Mouse (Mus musculus) liver, postnatal 0 days (tissue): ENCODE measurements around the gene Cd27. TPM values are rescaled to one million over a fixed set of nuclear protein-coding genes. Genes with fewer than 3 reads are reported as not detected.

Source experiments
- ATAC-seq: fragments of 200-750 bp; cut with Nextera tagmentation; 2 replicates; pipeline ENCODE4 v1.8.0; 2017; ENCODE audit warnings: mild to moderate bottlenecking, moderate library complexity
- DNase-seq: peaks from one replicate; pipeline ENCODE4 v3.0.0-alpha.2; 2016
- H3K27ac ChIP-seq: fragments of 300-500 bp; sonication (generic); 2 replicates; pipeline ENCODE4 v1.5.1; 2014; ENCODE audit warnings: antibody characterized with exemption, moderate library complexity, mild to moderate bottlenecking, low read depth
- H3K27me3 ChIP-seq: fragments of 300-500 bp; sonication (generic); 2 replicates; pipeline ENCODE4 v1.6.1; 2014; ENCODE audit warnings: low read length, control low read depth, mixed read lengths; ENCODE audit not compliant: insufficient read depth
- H3K36me3 ChIP-seq: fragments of 300-500 bp; sonication (generic); replicated peaks from 2 replicates; pipeline ENCODE4 v1.6.1; 2014; ENCODE audit warnings: mild to moderate bottlenecking, control low read depth, low read length, moderate library complexity, mixed read lengths; ENCODE audit not compliant: insufficient read depth
- H3K4me1 ChIP-seq: fragments of 300-500 bp; sonication (generic); 2 replicates; pipeline ENCODE4 v1.6.1; 2014; ENCODE audit warnings: antibody characterized with exemption, mild to moderate bottlenecking, control low read depth; ENCODE audit not compliant: insufficient read depth
- H3K4me2 ChIP-seq: fragments of 300-500 bp; sonication (generic); 2 replicates; pipeline ENCODE4 v1.6.1; 2014; ENCODE audit warnings: low read depth, mild to moderate bottlenecking, low read length, moderate library complexity, mixed read lengths
- H3K4me3 ChIP-seq: fragments of 300-500 bp; sonication (generic); 2 replicates; pipeline ENCODE4 v1.5.1; 2014; ENCODE audit warnings: low read depth, low read length
- H3K9ac ChIP-seq: fragments of 300-500 bp; sonication (generic); replicated peaks from 2 replicates; pipeline ENCODE4 v1.6.1; 2014; ENCODE audit warnings: mild to moderate bottlenecking, moderate library complexity
- H3K9me3 ChIP-seq: fragments of 300-500 bp; sonication (generic); 2 replicates; pipeline ENCODE4 v1.6.1; 2016; ENCODE audit warnings: mild to moderate bottlenecking, control low read depth, low read length, mixed read lengths
- CTCF ChIP-seq: sonication (generic); IDR thresholded peaks from 2 replicates; pipeline ENCODE4 v1.5.1; 2016; ENCODE audit warnings: antibody characterized with exemption, low read depth
- EP300 ChIP-seq: IDR thresholded peaks from 2 replicates; pipeline ENCODE4 v1.6.1; 2016; ENCODE audit warnings: antibody characterized with exemption, low read depth, mild to moderate bottlenecking
- WGBS: fragments of 180-500 bp; shearing (Covaris S2); extraction: QIAGEN DNeasy Blood & Tissue Kit; methylation state at CpG from one replicate; pipeline ENCODE4 v1.1.7; 2014; ENCODE audit not compliant: insufficient replicate concordance; 5-methylcytosine and 5-hydroxymethylcytosine counted together
- microRNA-seq: library from miRNA; unstranded; fragments of <30 nt; microRNA quantifications from one replicate; pipeline ENCODE4, GENCODE M21; 2016
- polyA plus RNA-seq: library from polyadenylated mRNA; unstranded; fragments of >200 nt; fragmentation: Nextera tagmentation; extraction: Ambion mirVana; gene quantifications from 2 replicates; pipeline ENCODE4 v1.2.1, GENCODE M21; 2015

Cd27 gene
- polyA plus RNA-seq, 1 experiment from 2014 or later: 2.3 TPM

GRCm38 (mm10) chr6:125193390-125193789 is 43.4 kb downstream of the Cd27 start:
- 41% methylated on average over 6 of the region's 7 CpGs for WGBS
- peak overlapping the region; percentile 78 for H3K4me3 ChIP-seq
- H3K27ac ChIP-seq: peak overlapping the region; percentile 100; the same call in 1 of the 2 replicates
- TF ChIP-seq EP300 (no peak), CTCF (no peak)
- ATAC-seq (no peak), DNase-seq (no peak)
- no peaks in the 10 kb centered on the region for H3K9me3 ChIP-seq
- no peaks in the 10 kb centered on the region for H3K27me3 ChIP-seq
- peaks cover 30% of the 10 kb centered on the region for H3K36me3 ChIP-seq
- peak overlapping the region; percentile 83 for H3K9ac ChIP-seq
- peaks cover 12% of the 10 kb centered on the region for H3K4me1 ChIP-seq
- H3K4me2 ChIP-seq: peak overlapping the region; percentile 90

- peak overlapping the region; percentile 90 for H3K4me2 ChIP-seq
- peaks cover 36% of the 10 kb centered on the region for H3K36me3 ChIP-seq
- peak overlapping the region; percentile 83 for H3K9ac ChIP-seq
- no peaks in the 10 kb centered on the region for H3K9me3 ChIP-seq
- 15% methylated on average over 5 of the region's 5 CpGs for WGBS
- TF ChIP-seq EP300: no peak
- TF ChIP-seq CTCF: no peak
- ATAC-seq (no peak), DNase-seq (no peak)
- no peaks in the 10 kb centered on the region for H3K27me3 ChIP-seq
- H3K4me1 ChIP-seq: peaks cover 12% of the 10 kb centered on the region
- H3K4me3 ChIP-seq: peak overlapping the region; percentile 78
- peak overlapping the region; percentile 100 for H3K27ac ChIP-seq
Measured at GRCm38 (mm10) chr6:125192841-125193240, 44.0 kb downstream of the Cd27 start.

- TF ChIP-seq EP300 (peak; percentile 7; the same call in 1 of the 2 replicates), CTCF (no peak)
- peak; percentile 95 for DNase-seq
- Histone ChIP-seq H3K9ac (peak overlapping the region; percentile 83), H3K27ac (peak overlapping the region; percentile 100), H3K36me3 (peaks cover 41% of the 10 kb centered on the region), H3K9me3 (no peaks in the 10 kb centered on the region), H3K4me3 (peak overlapping the region; percentile 78), H3K4me1 (peaks cover 12% of the 10 kb centered on the region), H3K27me3 (no peaks in the 10 kb centered on the region), H3K4me2 (peak overlapping the region; percentile 90)
- peak; percentile 90 for ATAC-seq
- WGBS: under 1% methylated on average over 34 of the region's 34 CpGs
Measured at GRCm38 (mm10) chr6:125192016-125192714, 44.6 kb downstream of the Cd27 start.

- WGBS: under 1% methylated on average over 52 of the region's 54 CpGs
- H3K36me3 ChIP-seq: peaks cover 48% of the 10 kb centered on the region
- DNase-seq: peak; percentile 99
- H3K9me3 ChIP-seq: no peaks in the 10 kb centered on the region
- peak; percentile 93 for ATAC-seq
- peaks cover 12% of the 10 kb centered on the region for H3K4me1 ChIP-seq
- H3K27ac ChIP-seq: peak within 1 kb of the TSS; percentile 100
- H3K9ac ChIP-seq: peak within 1 kb of the TSS; percentile 83
- TF ChIP-seq CTCF (no peak; the same call in 1 of the 2 replicates), EP300 (peak; percentile 10; the same call in 1 of the 2 replicates)
- peak within 1 kb of the TSS; percentile 78 for H3K4me3 ChIP-seq
- peak within 1 kb of the TSS; percentile 90 for H3K4me2 ChIP-seq
- no peaks in the 10 kb centered on the region for H3K27me3 ChIP-seq
Measured at GRCm38 (mm10) chr6:125191332-125192015, 45.3 kb downstream of the Cd27 start, which contains the start of the genes Ncapd2 and Mrpl51. Ncapd2 (minus strand) TSS chr6:125191701. Mrpl51 (plus strand) TSS chr6:125191801.

- peak overlapping the region; percentile 90 for H3K4me2 ChIP-seq
- H3K4me1 ChIP-seq: peaks cover 12% of the 10 kb centered on the region
- no peak for TF ChIP-seq CTCF
- TF ChIP-seq EP300: no peak
- peak overlapping the region; percentile 100 for H3K27ac ChIP-seq
- H3K9ac ChIP-seq: peak overlapping the region; percentile 83
- DNase-seq (no peak), ATAC-seq (no peak)
- H3K4me3 ChIP-seq: peak overlapping the region; percentile 78
- H3K36me3 ChIP-seq: peaks cover 54% of the 10 kb centered on the region
- H3K27me3 ChIP-seq: no peaks in the 10 kb centered on the region
- H3K9me3 ChIP-seq: no peaks in the 10 kb centered on the region
Measured at GRCm38 (mm10) chr6:125190816-125191215, 46.0 kb downstream of the Cd27 start.

- Histone ChIP-seq H3K36me3 (peaks cover 83% of the 10 kb centered on the region), H3K27ac (no peak overlapping the region), H3K9ac (no peak overlapping the region), H3K9me3 (no peaks in the 10 kb centered on the region), H3K4me3 (no peak overlapping the region), H3K4me1 (no peaks in the 10 kb centered on the region; the same call in 1 of the 2 replicates), H3K27me3 (no peaks in the 10 kb centered on the region), H3K4me2 (no peak overlapping the region)
- TF ChIP-seq EP300 (no peak), CTCF (no peak)
- WGBS: 96% methylated on average over 10 of the region's 10 CpGs
- ATAC-seq (no peak), DNase-seq (no peak)
Measured at GRCm38 (mm10) chr6:125186203-125186602, 50.6 kb downstream of the Cd27 start.

Small RNAs within 50 kb of the gene (microRNA-seq; reads per million reads assigned to microRNA genes)
- gene Mir3098: not detected
- gene Mir8113: not detected

Other genes with a start within 250 kb of the Cd27 start
- 0.07 and 0.15 TPM in 2 replicates for gene Pianp, start 240.3 kb downstream of the Cd27 start, polyA plus RNA-seq
- 3.3 and 3.5 TPM in 2 replicates for gene Zfp384, start 227.9 kb downstream of the Cd27 start, polyA plus RNA-seq
- gene Ing4, start 197.2 kb downstream of the Cd27 start, polyA plus RNA-seq: 23.8 and 24.3 TPM in 2 replicates
- gene Acrbp, start 187.3 kb downstream of the Cd27 start, polyA plus RNA-seq: 1.3 and 2.0 TPM in 2 replicates
- 0.57 and 0.85 TPM in 2 replicates for gene Lpar5, start 169.1 kb downstream of the Cd27 start, polyA plus RNA-seq
- 20.0 and 24.5 TPM in 2 replicates for gene Chd4, start 141.0 kb downstream of the Cd27 start, polyA plus RNA-seq
- gene Nop2, start 105.1 kb downstream of the Cd27 start, polyA plus RNA-seq: 23.2 and 24.8 TPM in 2 replicates
- gene Iffo1, start 91.8 kb downstream of the Cd27 start, polyA plus RNA-seq: 4.2 and 4.8 TPM in 2 replicates
- 1,355 and 1,565 TPM in 2 replicates for gene Gapdh, start 70.5 kb downstream of the Cd27 start, polyA plus RNA-seq
- 33.5 and 39.1 TPM in 2 replicates for gene Ncapd2, start 45.3 kb downstream of the Cd27 start, polyA plus RNA-seq
- gene Mrpl51, start 45.2 kb downstream of the Cd27 start, polyA plus RNA-seq: 210 and 215 TPM in 2 replicates
- gene Vamp1, start 21.5 kb downstream of the Cd27 start, polyA plus RNA-seq: 1.4 and 1.7 TPM in 2 replicates
- 14.4 and 14.7 TPM in 2 replicates for gene Tapbpl, start 5.2 kb downstream of the Cd27 start, polyA plus RNA-seq
- not detected in 2 replicates for gene Tuba3a, start 49.0 kb upstream of the Cd27 start, polyA plus RNA-seq
- 31.8 TPM in 2 replicates for gene Ltbr, start 76.9 kb upstream of the Cd27 start, polyA plus RNA-seq
- gene Scnn1a, start 83.6 kb upstream of the Cd27 start, polyA plus RNA-seq: 0.76 and 1.1 TPM in 2 replicates
- 40.5 and 41.1 TPM in 2 replicates for gene Tnfrsf1a, start 112.4 kb upstream of the Cd27 start, polyA plus RNA-seq
- gene Plekhg6, start 143.8 kb upstream of the Cd27 start, polyA plus RNA-seq: 1.1 and 1.2 TPM in 2 replicates